Mouse (Mus musculus): ENCODE measurements around the gene Catsper1. TPM values are rescaled to one million over a fixed set of nuclear protein-coding genes. Genes with fewer than 3 reads are reported as not detected.

Gene Catsper1
- polyA plus RNA-seq (2017; shearing (Covaris generic)) = not detected

GRCm38 (mm10) chr19:5335441-5335840, at the start of gene Catsper1:
Gene Catsper1, plus strand, starts transcription at chr19:5335741.

GRCm38 (mm10) chr19:5294972-5295735, 40.4 kb upstream of the Catsper1 start, which contains the start of gene Sf3b2:
Gene Sf3b2, minus strand, starts transcription at chr19:5295455.

GRCm38 (mm10) chr19:5297903-5298800, 37.4 kb upstream of the Catsper1 start, which contains the start of gene Gal3st3:
Gene Gal3st3, plus strand, starts transcription at chr19:5298331.

GRCm38 (mm10) chr19:5349502-5349873, 13.9 kb downstream of the Catsper1 start, which contains the start of gene Cst6:
Gene Cst6, minus strand, starts transcription at chr19:5349574.

DNA sequence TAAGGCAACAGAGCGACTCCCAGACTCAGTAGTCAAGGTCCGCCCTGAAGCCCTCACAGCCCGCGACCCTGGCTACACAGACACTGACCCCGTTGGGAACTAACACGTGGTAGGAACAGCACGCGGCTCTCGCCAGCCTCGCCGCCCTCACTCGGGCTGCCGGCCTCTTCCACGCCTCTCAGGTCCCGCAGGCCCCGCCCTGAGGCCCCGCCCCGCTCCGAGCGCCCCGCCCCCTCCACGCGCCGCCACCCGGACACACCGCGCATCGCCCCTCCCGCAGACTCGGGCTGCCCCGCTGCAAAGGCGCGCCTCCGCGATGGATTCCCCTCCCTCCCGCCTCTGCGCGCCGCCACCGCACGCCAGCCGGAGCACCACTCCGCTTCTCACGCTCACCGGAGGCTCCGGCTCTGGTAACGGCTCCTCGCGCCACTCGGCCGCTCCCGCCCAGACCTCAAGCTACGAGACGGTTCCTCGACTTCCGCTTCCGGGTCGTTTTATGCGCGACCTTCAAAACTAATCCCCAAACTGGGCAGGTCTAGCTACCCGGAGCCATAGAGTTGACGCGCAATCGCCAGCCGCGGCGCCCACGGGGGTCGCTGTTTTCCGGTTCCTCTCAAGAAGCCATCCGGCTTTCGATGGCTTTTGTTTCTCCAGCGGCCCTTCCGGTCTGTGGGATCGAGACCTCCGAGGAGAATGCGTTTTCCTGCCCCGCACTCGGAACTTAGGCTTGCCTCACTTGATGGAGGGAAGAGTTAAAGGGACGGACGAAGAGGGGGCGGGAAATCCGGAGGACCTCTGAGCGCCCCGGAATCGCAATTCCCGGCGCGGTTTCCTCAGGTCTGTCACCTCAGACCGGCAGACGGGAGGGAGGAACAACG, 30.9 kb downstream of the Catsper1 start, which contains the start of gene Eif1ad:
Gene Eif1ad, plus strand, starts transcription at position 567 of the 878 bp plus-strand sequence.

DNA sequence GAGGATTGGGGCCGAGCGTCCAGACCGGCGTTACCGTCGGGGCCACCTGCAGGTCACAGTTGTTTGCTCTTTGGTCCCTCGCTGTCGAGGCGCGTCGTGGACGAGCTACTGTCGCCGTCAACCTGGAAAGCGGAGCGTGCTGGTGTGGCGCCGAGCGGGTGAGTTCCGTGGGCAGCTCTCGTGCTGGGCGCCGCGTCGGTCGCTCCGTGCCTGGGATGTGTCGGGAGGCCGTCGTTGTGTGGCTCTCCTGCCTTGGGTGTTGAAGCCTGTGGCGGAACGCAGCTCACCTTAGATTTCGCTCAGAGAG, 31.5 kb downstream of the Catsper1 start, which contains the start of gene Banf1:
Gene Banf1, minus strand, starts transcription at position 116 of the 307 bp plus-strand sequence.

GRCm38 (mm10) chr19:5388588-5389242, 53.2 kb downstream of the Catsper1 start, which contains the start of gene Sart1:
Gene Sart1, minus strand, starts transcription at chr19:5388703.

Other genes starting within 250 kb of the Catsper1 start
- gene Yif1a, start 247.2 kb upstream of the Catsper1 start, polyA plus RNA-seq (2017; shearing (Covaris generic)) = 28.5 TPM
- 0.87 TPM for gene Cnih2, start 237.2 kb upstream of the Catsper1 start, polyA plus RNA-seq (2017; shearing (Covaris generic))
- 151 TPM for gene Rab1b, start 228.7 kb upstream of the Catsper1 start, polyA plus RNA-seq (2017; shearing (Covaris generic))
- 2.6 TPM for gene Klc2, start 217.2 kb upstream of the Catsper1 start, polyA plus RNA-seq (2017; shearing (Covaris generic))
- gene Pacs1, start 62.6 kb upstream of the Catsper1 start, polyA plus RNA-seq (2017; shearing (Covaris generic)) = 95.2 TPM
- gene Sf3b2, start 40.3 kb upstream of the Catsper1 start, polyA plus RNA-seq (2017; shearing (Covaris generic)) = 294 TPM
- gene Gal3st3, start 37.4 kb upstream of the Catsper1 start, polyA plus RNA-seq (2017; shearing (Covaris generic)) = not detected
- 0.65 TPM for gene Cst6, start 13.8 kb downstream of the Catsper1 start, polyA plus RNA-seq (2017; shearing (Covaris generic))
- 35.1 TPM for gene Eif1ad, start 31.0 kb downstream of the Catsper1 start, polyA plus RNA-seq (2017; shearing (Covaris generic))
- gene Banf1, start 31.4 kb downstream of the Catsper1 start, polyA plus RNA-seq (2017; shearing (Covaris generic)) = 156 TPM
- 218 TPM for gene Sart1, start 53.0 kb downstream of the Catsper1 start, polyA plus RNA-seq (2017; shearing (Covaris generic))
- not detected for gene Tsga10ip, start 66.8 kb downstream of the Catsper1 start, polyA plus RNA-seq (2017; shearing (Covaris generic))
- gene Drap1, start 89.2 kb downstream of the Catsper1 start, polyA plus RNA-seq (2017; shearing (Covaris generic)) = 175 TPM
- 24.5 TPM for gene AI837181, start 89.4 kb downstream of the Catsper1 start, polyA plus RNA-seq (2017; shearing (Covaris generic))
- gene Fosl1, start 111.8 kb downstream of the Catsper1 start, polyA plus RNA-seq (2017; shearing (Covaris generic)) = 0.77 TPM
- 4.4 TPM for gene Ccdc85b, start 122.2 kb downstream of the Catsper1 start, polyA plus RNA-seq (2017; shearing (Covaris generic))
- gene Fibp, start 124.9 kb downstream of the Catsper1 start, polyA plus RNA-seq (2017; shearing (Covaris generic)) = 68.1 TPM
- gene Ctsw, start 132.8 kb downstream of the Catsper1 start, polyA plus RNA-seq (2017; shearing (Covaris generic)) = 191 TPM
- 0.86 TPM for gene Efemp2, start 138.2 kb downstream of the Catsper1 start, polyA plus RNA-seq (2017; shearing (Covaris generic))
- 24.6 TPM for gene Mus81, start 152.7 kb downstream of the Catsper1 start, polyA plus RNA-seq (2017; shearing (Covaris generic))
- 2,701 TPM for gene Cfl1, start 154.7 kb downstream of the Catsper1 start, polyA plus RNA-seq (2017; shearing (Covaris generic))
- gene 1700020D05Rik, start 168.0 kb downstream of the Catsper1 start, polyA plus RNA-seq (2017; shearing (Covaris generic)) = not detected
- 3.8 TPM for gene Snx32, start 174.8 kb downstream of the Catsper1 start, polyA plus RNA-seq (2017; shearing (Covaris generic))
- gene Ovol1, start 224.9 kb downstream of the Catsper1 start, polyA plus RNA-seq (2017; shearing (Covaris generic)) = not detected
- gene Ap5b1, start 232.3 kb downstream of the Catsper1 start, polyA plus RNA-seq (2017; shearing (Covaris generic)) = 8.2 TPM

Measured in effector memory CD4-positive, alpha-beta T cell, adult 5 months (primary cell).